In the genomic region with DNA sequence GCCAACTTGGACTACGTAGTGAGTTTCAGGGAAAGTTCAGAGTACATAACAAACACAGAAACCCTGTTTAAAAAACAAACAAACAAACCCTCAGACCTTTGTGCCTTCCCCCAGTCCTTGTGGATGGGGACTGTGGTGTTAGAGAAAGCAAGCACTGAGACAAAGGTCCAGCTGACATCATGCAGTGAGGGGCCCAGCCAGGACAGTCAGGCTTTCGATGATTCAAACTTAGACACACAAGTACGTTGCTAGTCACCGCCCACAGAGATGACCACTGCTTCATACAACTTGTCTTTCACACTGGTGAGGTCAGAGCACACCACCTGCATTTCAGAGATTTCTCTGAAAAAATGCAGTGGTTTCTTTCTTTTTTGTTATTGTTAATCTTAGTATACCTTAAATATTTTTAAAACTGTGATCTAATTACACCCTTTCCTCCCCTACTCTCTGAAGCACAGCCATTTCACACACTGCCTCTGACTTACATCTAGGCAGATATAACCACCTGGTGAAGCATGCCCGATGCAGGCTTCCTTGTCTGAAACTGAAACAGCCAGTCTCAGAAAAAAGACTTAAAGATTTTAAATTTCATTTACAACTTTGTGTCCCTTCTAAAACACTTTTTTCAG, we compare ENCODE assay signal across 20 mouse cellular contexts. TPM values are rescaled to one million over a fixed set of nuclear protein-coding genes. Genes with fewer than 3 reads are reported as not detected.
A peak's percentile ranks its signal among the peaks of the same experiment; 100 is the strongest.
DNase-seq lines count a peak whose midpoint lies in the region; ATAC-seq lines count a peak whose summit lies in the region.
"Had no signal": no experiment of that assay in that cellular context is flagged by ENCODE, and none has a peak within 500 bp of the region (broad histone marks: within the 10 kb centered on the region; RNA-seq: fewer than 3 reads in every experiment).

No protein-coding gene starts in this region.

- DNase-seq in adrenal gland, postnatal 36 days = peak; percentile 48 to 54
- no peak for DNase-seq in adrenal gland, postnatal 14 days
- DNase-seq in spleen, adult 18-20 months = no peak
- no peak for DNase-seq in embryo, embryonic 10 days (ENCODE audit: low spot score)
- DNase-seq: cerebellum, adult 9-11 months; heart, postnatal 36 days; kidney, adult 18-20 months; kidney, postnatal 25 days had no signal

- H3K36me3 ChIP-seq in megakaryocyte, embryonic 14.5 days (replicated peaks; ENCODE audit: low read length) = peaks cover 86% of the 10 kb centered on the region
- H3K36me3 ChIP-seq in liver, embryonic 16.5 days (ENCODE audit: control insufficient read depth, insufficient read depth) = peaks cover 16% of the 10 kb centered on the region

- H3K4me2 ChIP-seq in liver, embryonic 16.5 days (ENCODE audit: low read depth, low read length) = no peak overlapping the region
- H3K4me2 ChIP-seq: embryonic facial prominence, embryonic 15.5 days; heart, embryonic 11.5 days; hindbrain, embryonic 15.5 days; limb, embryonic 13.5 days; stomach, embryonic 15.5 days had no signal

- H3K4me1 ChIP-seq in megakaryocyte, embryonic 14.5 days = peaks cover 84% of the 10 kb centered on the region
- peaks cover 44% of the 10 kb centered on the region for H3K4me1 ChIP-seq in liver, embryonic 16.5 days (ENCODE audit: control insufficient read depth, low read depth, low read length)
- H3K4me1 ChIP-seq: embryonic facial prominence, embryonic 15.5 days; hindbrain, embryonic 15.5 days; stomach, embryonic 15.5 days had no signal

- WGBS in liver, embryonic 16.5 days (ENCODE audit: insufficient replicate concordance) = 67% methylated on average over 5 of the region's 5 CpGs

- H3K27ac ChIP-seq in liver, embryonic 16.5 days (ENCODE audit: low read length) = peak overlapping the region; percentile 49
- H3K27ac ChIP-seq: embryonic facial prominence, embryonic 15.5 days; hindbrain, embryonic 15.5 days; limb, embryonic 13.5 days; stomach, embryonic 15.5 days had no signal

- ATAC-seq in megakaryocyte, adult 5-6 weeks (ENCODE audit: poor library complexity, severe bottlenecking) = no peak
- ATAC-seq in liver, embryonic 16.5 days (ENCODE audit: low read depth) = peak; percentile 33
- ATAC-seq: lung, postnatal 0 days; midbrain, embryonic 16.5 days had no signal

- H3K27me3 ChIP-seq in megakaryocyte, embryonic 14.5 days (replicated peaks) = no peaks in the 10 kb centered on the region
- H3K27me3 ChIP-seq in liver, embryonic 16.5 days (ENCODE audit: control insufficient read depth, insufficient read depth, low read depth, low read length) = no peaks in the 10 kb centered on the region
- H3K27me3 ChIP-seq: embryonic facial prominence, embryonic 15.5 days; hindbrain, embryonic 15.5 days; limb, embryonic 13.5 days; stomach, embryonic 15.5 days had no signal

- no peak overlapping the region for H3K9ac ChIP-seq in liver, embryonic 16.5 days (ENCODE audit: low read depth, low read length)
- H3K9ac ChIP-seq: embryonic facial prominence, embryonic 15.5 days; hindbrain, embryonic 15.5 days; limb, embryonic 13.5 days; stomach, embryonic 15.5 days had no signal

- H3K9me3 ChIP-seq in megakaryocyte, embryonic 14.5 days = no peaks in the 10 kb centered on the region
- no peaks in the 10 kb centered on the region for H3K9me3 ChIP-seq in liver, embryonic 16.5 days (replicated peaks; ENCODE audit: control insufficient read depth, low read length)
- H3K9me3 ChIP-seq: embryonic facial prominence, embryonic 15.5 days; hindbrain, embryonic 15.5 days; limb, embryonic 13.5 days; stomach, embryonic 15.5 days had no signal

- peak overlapping the region; percentile 65 for H3K4me3 ChIP-seq in megakaryocyte, embryonic 14.5 days (replicated peaks)
- no peak overlapping the region for H3K4me3 ChIP-seq in liver, embryonic 16.5 days (ENCODE audit: low read depth, low read length)
- H3K4me3 ChIP-seq: embryonic facial prominence, embryonic 15.5 days; hindbrain, embryonic 15.5 days; limb, embryonic 13.5 days; stomach, embryonic 15.5 days had no signal

RNA-seq across cellular contexts. Expression of gene D17Wsu92e, which starts 39.3 kb away (rescaled TPM):
- total RNA-seq in adrenal gland, postnatal 36 days (2021) = 100 to 1,000 TPM; 160 to 185 TPM
- 142 and 151 TPM in 2 replicates for total RNA-seq in adrenal gland, postnatal 14 days (2021)
- 15.2 and 42.6 TPM in 2 replicates for polyA plus RNA-seq in megakaryocyte, embryonic 14.5 days (2012; ENCODE audit: insufficient read depth, low replicate concordance)
- total RNA-seq in megakaryocyte, adult 5-6 weeks (2015) = 40.4 and 43.6 TPM in 2 replicates
- 60.4 and 72.7 TPM in 2 replicates for total RNA-seq in megakaryocyte, adult 5-6 weeks (2017)
- polyA plus RNA-seq in liver, embryonic 16.5 days (2015; fragmentation: Nextera tagmentation; extraction: Ambion mirVana) = 14.3 and 16.8 TPM in 2 replicates

RNA-seq across cellular contexts. Expression of gene Spdef, which starts 52.4 kb away (rescaled TPM):
- under 1 TPM in 1 of 2 experiments, not detected in 1; 0.16 TPM for total RNA-seq in adrenal gland, postnatal 36 days (2021)
- total RNA-seq in adrenal gland, postnatal 14 days (2021) = not detected in 2 replicates
- polyA plus RNA-seq in megakaryocyte, embryonic 14.5 days (2012; ENCODE audit: insufficient read depth, low replicate concordance) = 1.4 and 2.3 TPM in 2 replicates
- not detected in 2 replicates for total RNA-seq in megakaryocyte, adult 5-6 weeks (2015)
- not detected in 2 replicates for total RNA-seq in megakaryocyte, adult 5-6 weeks (2017)
- polyA plus RNA-seq in liver, embryonic 16.5 days (2015; fragmentation: Nextera tagmentation; extraction: Ambion mirVana) = 0.12 TPM in 1 of 2 replicates, not detected in the other
- total RNA-seq: ES-E14; heart, postnatal 36 days; megakaryocyte-erythroid progenitor cell, adult 5-6 weeks had no signal

RNA-seq across cellular contexts. Expression of gene Snrpc, which starts 56.8 kb away (rescaled TPM):
- 10 to 100 TPM; 84.2 to 85.8 TPM for total RNA-seq in adrenal gland, postnatal 36 days (2021)
- 93.1 and 94.6 TPM in 2 replicates for total RNA-seq in adrenal gland, postnatal 14 days (2021)
- 400 and 415 TPM in 2 replicates for polyA plus RNA-seq in megakaryocyte, embryonic 14.5 days (2012; ENCODE audit: insufficient read depth, low replicate concordance)
- total RNA-seq in megakaryocyte, adult 5-6 weeks (2015) = 109 and 136 TPM in 2 replicates
- total RNA-seq in megakaryocyte, adult 5-6 weeks (2017) = 97.1 and 98.6 TPM in 2 replicates
- 105 and 114 TPM in 2 replicates for polyA plus RNA-seq in liver, embryonic 16.5 days (2015; fragmentation: Nextera tagmentation; extraction: Ambion mirVana)

Comparison
In these comparisons a context has a peak if more than half of its experiments do, and no peak if none do; other contexts are left out.
1. DNase-seq: peak in adrenal gland, postnatal 36 days (2 of 2); none in adrenal gland, postnatal 14 days (single experiment), spleen, adult 18-20 months (0 of 2) and embryo, embryonic 10 days (single experiment).